Mouse (Mus musculus): ENCODE results near the gene Eid2b.

Eid2b gene

GRCm38 (mm10) chr7:28301616-28302433, 24.3 kb downstream of the Eid2b start, which contains the start of gene Dll3:
Gene Dll3 (minus strand): TSS chr7:28302238.
- peak; percentile 78 for DNase-seq (ENCODE audit: low spot score)

- peak; percentile 40 for DNase-seq (ENCODE audit: low spot score)
These were observed 28.1 kb downstream of the Eid2b start for GRCm38 (mm10) chr7:28305641-28306040.

GRCm38 (mm10) chr7:28306216-28306615, 28.7 kb downstream of the Eid2b start:
- no peak for DNase-seq (ENCODE audit: low spot score)

- DNase-seq (ENCODE audit: low spot score), result no peak
These were observed 32.2 kb downstream of the Eid2b start for GRCm38 (mm10) chr7:28309737-28310136.

GRCm38 (mm10) chr7:28311151-28311925, 33.8 kb downstream of the Eid2b start:
- no peak for DNase-seq (ENCODE audit: low spot score)

GRCm38 (mm10) chr7:28311926-28312543, 34.5 kb downstream of the Eid2b start, which contains the start of gene Timm50:
Gene Timm50 (minus strand): TSS chr7:28312072.
- peak; percentile 99 for DNase-seq (ENCODE audit: low spot score)

- DNase-seq (ENCODE audit: low spot score), result no peak
These were observed 40.5 kb downstream of the Eid2b start for GRCm38 (mm10) chr7:28318036-28318435.

GRCm38 (mm10) chr7:28318714-28319113, 41.2 kb downstream of the Eid2b start:
- no peak for DNase-seq (ENCODE audit: low spot score)

- no peak for DNase-seq (ENCODE audit: low spot score)
These were observed 44.6 kb downstream of the Eid2b start for GRCm38 (mm10) chr7:28321974-28322720.

- no peak for DNase-seq (ENCODE audit: low spot score)
These were observed 47.8 kb downstream of the Eid2b start for GRCm38 (mm10) chr7:28325293-28325692.

GRCm38 (mm10) chr7:28326457-28326856, 48.9 kb downstream of the Eid2b start:
- DNase-seq (ENCODE audit: low spot score), result no peak

- DNase-seq (ENCODE audit: low spot score), result no peak
These were observed 50.7 kb downstream of the Eid2b start for GRCm38 (mm10) chr7:28328260-28328659.

All from testis, postnatal 10 days (tissue).